Mouse (Mus musculus) embryonic facial prominence, embryonic 10.5 days (tissue): ENCODE results near the gene Erc2. TPM values are rescaled to one million over a fixed set of nuclear protein-coding genes. Genes with fewer than 3 reads are reported as not detected.

Experiments used
- DNase-seq: peaks from one replicate; pipeline ENCODE4 v3.0.0-alpha.2; 2017; ENCODE audit warnings: low spot score
- H3K27ac ChIP-seq: fragments of 300-500 bp; sonication (generic); replicated peaks from 2 replicates; pipeline ENCODE4 v1.5.1; 2016; ENCODE audit warnings: mild to moderate bottlenecking
- H3K27me3 ChIP-seq: fragments of 300-500 bp; sonication (generic); replicated peaks from 2 replicates; pipeline ENCODE4 v1.6.1; 2016; ENCODE audit warnings: low read depth, mild to moderate bottlenecking; ENCODE audit not compliant: poor library complexity, severe bottlenecking
- H3K36me3 ChIP-seq: fragments of 300-500 bp; sonication (generic); replicated peaks from 2 replicates; pipeline ENCODE4 v1.6.1; 2016; ENCODE audit warnings: mild to moderate bottlenecking, moderate library complexity
- H3K4me1 ChIP-seq: fragments of 300-500 bp; sonication (generic); 2 replicates; pipeline ENCODE4 v1.6.1; 2016
- H3K4me3 ChIP-seq: fragments of 300-500 bp; sonication (generic); 2 replicates; pipeline ENCODE4 v1.5.1; 2016; ENCODE audit warnings: mild to moderate bottlenecking, moderate library complexity
- H3K9me3 ChIP-seq: fragments of 300-500 bp; sonication (generic); 2 replicates; pipeline ENCODE4 v1.6.1; 2016; ENCODE audit warnings: mild to moderate bottlenecking
- WGBS: fragments of 180-500 bp; shearing (Covaris S2); methylation state at CpG from one replicate; pipeline ENCODE4 v1.1.7; 2016; 5-methylcytosine and 5-hydroxymethylcytosine counted together
- polyA plus RNA-seq: library from polyadenylated mRNA; unstranded; fragments of >200 nt; fragmentation: Nextera tagmentation; extraction: Ambion mirVana; gene quantifications from 2 replicates; pipeline ENCODE4 v1.2.1, GENCODE M21; 2016

Gene Erc2
- polyA plus RNA-seq, 1 experiment from 2014 or later = 7.2 TPM

- Histone ChIP-seq H3K9me3 (no peaks in the 10 kb centered on the region), H3K4me1 (peaks cover 10% of the 10 kb centered on the region), H3K4me3 (no peak overlapping the region), H3K36me3 (no peaks in the 10 kb centered on the region), H3K27me3 (no peaks in the 10 kb centered on the region), H3K27ac (no peak overlapping the region)
- DNase-seq = no peak
- WGBS = 92% methylated on average over 2 of the region's 2 CpGs
These were observed 584.1 kb downstream of the Erc2 start for GRCm38 (mm10) chr14:28206303-28206702.

GRCm38 (mm10) chr14:28225550-28225949 lies 603.3 kb downstream of the Erc2 start:
- Histone ChIP-seq H3K27me3 (no peaks in the 10 kb centered on the region), H3K36me3 (no peaks in the 10 kb centered on the region), H3K9me3 (no peaks in the 10 kb centered on the region), H3K4me1 (peaks cover 2% of the 10 kb centered on the region; the same call in 1 of the 2 replicates), H3K27ac (no peak overlapping the region), H3K4me3 (no peak overlapping the region)
- 92% methylated on average over 6 of the region's 6 CpGs for WGBS
- no peak for DNase-seq

- H3K4me1 ChIP-seq = peaks cover 11% of the 10 kb centered on the region; the same call in 1 of the 2 replicates
- no peaks in the 10 kb centered on the region for H3K36me3 ChIP-seq
- H3K27me3 ChIP-seq = no peaks in the 10 kb centered on the region
- no peaks in the 10 kb centered on the region for H3K9me3 ChIP-seq
- no peak overlapping the region for H3K4me3 ChIP-seq
- no peak overlapping the region for H3K27ac ChIP-seq
- WGBS = 85% methylated on average over 6 of the region's 6 CpGs
- no peak for DNase-seq
These were observed 608.3 kb downstream of the Erc2 start for GRCm38 (mm10) chr14:28230563-28230962.

- Histone ChIP-seq H3K36me3 (no peaks in the 10 kb centered on the region), H3K4me1 (peaks cover 11% of the 10 kb centered on the region; the same call in 1 of the 2 replicates), H3K27ac (no peak overlapping the region), H3K4me3 (no peak overlapping the region), H3K9me3 (no peaks in the 10 kb centered on the region), H3K27me3 (no peaks in the 10 kb centered on the region)
- WGBS = 55% methylated on average over 2 of the region's 2 CpGs
- DNase-seq = no peak
These were observed 609.0 kb downstream of the Erc2 start for GRCm38 (mm10) chr14:28231241-28231640.

- Histone ChIP-seq H3K27ac (no peak overlapping the region), H3K4me3 (no peak overlapping the region), H3K9me3 (no peaks in the 10 kb centered on the region), H3K36me3 (no peaks in the 10 kb centered on the region), H3K27me3 (no peaks in the 10 kb centered on the region), H3K4me1 (peaks cover 26% of the 10 kb centered on the region)
- WGBS = 93% methylated on average over 9 of the region's 9 CpGs
- no peak for DNase-seq
These were observed 616.3 kb downstream of the Erc2 start for GRCm38 (mm10) chr14:28238336-28239048.

- H3K9me3 ChIP-seq = no peaks in the 10 kb centered on the region
- no peak overlapping the region for H3K4me3 ChIP-seq
- H3K4me1 ChIP-seq = peaks cover 18% of the 10 kb centered on the region
- no peak for DNase-seq
- H3K27me3 ChIP-seq = no peaks in the 10 kb centered on the region
- H3K36me3 ChIP-seq = no peaks in the 10 kb centered on the region
- peak overlapping the region; percentile 52; the same call in 1 of the 2 replicates for H3K27ac ChIP-seq
- WGBS = 27% methylated on average over 3 of the region's 3 CpGs
These were observed 617.9 kb downstream of the Erc2 start for GRCm38 (mm10) chr14:28240111-28240510.

- H3K9me3 ChIP-seq = no peaks in the 10 kb centered on the region
- WGBS = 74% methylated on average over 3 of the region's 3 CpGs
- no peak overlapping the region for H3K4me3 ChIP-seq
- DNase-seq = no peak
- no peaks in the 10 kb centered on the region for H3K27me3 ChIP-seq
- H3K27ac ChIP-seq = no peak overlapping the region
- no peaks in the 10 kb centered on the region for H3K36me3 ChIP-seq
- peaks cover 19% of the 10 kb centered on the region for H3K4me1 ChIP-seq
These were observed 620.5 kb downstream of the Erc2 start for GRCm38 (mm10) chr14:28242743-28243142.

- H3K4me1 ChIP-seq = peaks cover 22% of the 10 kb centered on the region
- no peaks in the 10 kb centered on the region for H3K36me3 ChIP-seq
- no peak overlapping the region for H3K27ac ChIP-seq
- H3K27me3 ChIP-seq = no peaks in the 10 kb centered on the region
- H3K4me3 ChIP-seq = no peak overlapping the region
- DNase-seq = no peak
- 92% methylated on average over 4 of the region's 4 CpGs for WGBS
- H3K9me3 ChIP-seq = no peaks in the 10 kb centered on the region
These were observed 621.2 kb downstream of the Erc2 start for GRCm38 (mm10) chr14:28243474-28243873.

- peaks cover 12% of the 10 kb centered on the region; the same call in 1 of the 2 replicates for H3K4me1 ChIP-seq
- no peaks in the 10 kb centered on the region for H3K9me3 ChIP-seq
- no peak overlapping the region for H3K27ac ChIP-seq
- DNase-seq = no peak
- H3K27me3 ChIP-seq = no peaks in the 10 kb centered on the region
- no peak overlapping the region for H3K4me3 ChIP-seq
- 69% methylated on average over 4 of the region's 4 CpGs for WGBS
- no peaks in the 10 kb centered on the region for H3K36me3 ChIP-seq
These were observed 640.5 kb downstream of the Erc2 start for GRCm38 (mm10) chr14:28262706-28263105.

GRCm38 (mm10) chr14:28267367-28267766 lies 645.1 kb downstream of the Erc2 start:
- 85% methylated on average over 2 of the region's 2 CpGs for WGBS
- Histone ChIP-seq H3K36me3 (no peaks in the 10 kb centered on the region), H3K27me3 (no peaks in the 10 kb centered on the region), H3K4me1 (peaks cover 12% of the 10 kb centered on the region; the same call in 1 of the 2 replicates), H3K9me3 (no peaks in the 10 kb centered on the region), H3K4me3 (no peak overlapping the region), H3K27ac (no peak overlapping the region)
- DNase-seq = no peak

GRCm38 (mm10) chr14:28271846-28272245 lies 649.6 kb downstream of the Erc2 start:
- 76% methylated on average over 8 of the region's 8 CpGs for WGBS

GRCm38 (mm10) chr14:28273669-28274068 lies 651.4 kb downstream of the Erc2 start:
- no peaks in the 10 kb centered on the region for H3K9me3 ChIP-seq
- peaks cover 8% of the 10 kb centered on the region for H3K27me3 ChIP-seq
- 81% methylated on average over 1 of the region's 1 CpGs for WGBS
- no peak for DNase-seq
- H3K4me3 ChIP-seq = no peak overlapping the region
- no peaks in the 10 kb centered on the region for H3K36me3 ChIP-seq
- peaks cover 2% of the 10 kb centered on the region for H3K4me1 ChIP-seq
- no peak overlapping the region for H3K27ac ChIP-seq

More at GRCm38 (mm10) chr14:28271846-28272245, 649.6 kb downstream of the Erc2 start:
- DNase-seq = no peak
- no peaks in the 10 kb centered on the region for H3K4me1 ChIP-seq
- H3K4me3 ChIP-seq = no peak overlapping the region
- H3K27ac ChIP-seq = no peak overlapping the region
- H3K36me3 ChIP-seq = no peaks in the 10 kb centered on the region
- H3K9me3 ChIP-seq = no peaks in the 10 kb centered on the region
- H3K27me3 ChIP-seq = peaks cover 5% of the 10 kb centered on the region

- 78% methylated on average over 7 of the region's 7 CpGs for WGBS
These were observed 652.6 kb downstream of the Erc2 start for GRCm38 (mm10) chr14:28274826-28275225.

More at GRCm38 (mm10) chr14:28274826-28275225, 652.6 kb downstream of the Erc2 start:
- Histone ChIP-seq H3K27me3 (peaks cover 8% of the 10 kb centered on the region), H3K27ac (no peak overlapping the region), H3K36me3 (no peaks in the 10 kb centered on the region), H3K4me1 (peaks cover 4% of the 10 kb centered on the region), H3K4me3 (no peak overlapping the region), H3K9me3 (no peaks in the 10 kb centered on the region)
- DNase-seq = no peak
